Mouse (Mus musculus) intestine, embryonic 16.5 days (tissue): Measurements from ENCODE around the gene Hba-a2. TPM values are rescaled to one million over a fixed set of nuclear protein-coding genes. Genes with fewer than 3 reads are reported as not detected.

Experiments used
- ATAC-seq: fragments of 200-750 bp; cut with Nextera tagmentation; 2 replicates; pipeline ENCODE4 v1.8.0; 2017; ENCODE audit warnings: moderate TSS enrichment, moderate library complexity
- H3K27ac ChIP-seq: fragments of 300-500 bp; sonication (generic); 2 replicates; pipeline ENCODE4 v1.5.1; 2014; ENCODE audit warnings: mild to moderate bottlenecking, low read length
- H3K27me3 ChIP-seq: fragments of 300-500 bp; sonication (generic); replicated peaks from 2 replicates; pipeline ENCODE4 v1.6.1; 2014; ENCODE audit warnings: low read length, control low read depth, mixed read lengths; ENCODE audit not compliant: control insufficient read depth, insufficient read depth
- H3K36me3 ChIP-seq: fragments of 300-500 bp; sonication (generic); 2 replicates; pipeline ENCODE4 v1.6.1; 2014; ENCODE audit warnings: low read length, control low read depth; ENCODE audit not compliant: control insufficient read depth, insufficient read depth
- H3K4me1 ChIP-seq: fragments of 300-500 bp; sonication (generic); 2 replicates; pipeline ENCODE4 v1.6.1; 2014; ENCODE audit warnings: low read length, control low read depth, mixed read lengths; ENCODE audit not compliant: control insufficient read depth, insufficient read depth
- H3K4me2 ChIP-seq: fragments of 300-500 bp; sonication (generic); 2 replicates; pipeline ENCODE4 v1.6.1; 2014; ENCODE audit warnings: low read depth, low read length, control low read depth
- H3K4me3 ChIP-seq: fragments of 300-500 bp; sonication (generic); 2 replicates; pipeline ENCODE4 v1.5.1; 2014; ENCODE audit warnings: mild to moderate bottlenecking, low read length
- H3K9ac ChIP-seq: fragments of 300-500 bp; sonication (generic); 2 replicates; pipeline ENCODE4 v1.6.1; 2014; ENCODE audit warnings: low read depth, low read length
- H3K9me3 ChIP-seq: fragments of 300-500 bp; sonication (generic); 2 replicates; pipeline ENCODE4 v1.6.1; 2016; ENCODE audit warnings: low read length, control low read depth; ENCODE audit not compliant: control insufficient read depth
- WGBS: fragments of 180-500 bp; shearing (Covaris S2); extraction: QIAGEN DNeasy Blood & Tissue Kit; methylation state at CpG from one replicate; pipeline ENCODE4 v1.1.7; 2014; 5-methylcytosine and 5-hydroxymethylcytosine counted together
- polyA plus RNA-seq: library from polyadenylated mRNA; unstranded; fragments of >200 nt; fragmentation: Nextera tagmentation; extraction: Ambion mirVana; gene quantifications from 2 replicates; pipeline ENCODE4 v1.2.1, GENCODE M21; 2015

Hba-a2 gene
- polyA plus RNA-seq, 1 experiment from 2014 or later = 11,055 TPM

GRCm38 (mm10) chr11:32307006-32307405 lies 10.7 kb downstream of the Hba-a2 start:
- no peak overlapping the region for H3K9ac ChIP-seq
- no peak overlapping the region for H3K4me2 ChIP-seq
- H3K36me3 ChIP-seq = no peaks in the 10 kb centered on the region
- H3K9me3 ChIP-seq = no peaks in the 10 kb centered on the region
- H3K27ac ChIP-seq = no peak overlapping the region
- no peak for ATAC-seq
- H3K27me3 ChIP-seq = no peaks in the 10 kb centered on the region
- 86% methylated on average over 1 of the region's 1 CpGs for WGBS
- no peaks in the 10 kb centered on the region for H3K4me1 ChIP-seq
- H3K4me3 ChIP-seq = no peak overlapping the region

GRCm38 (mm10) chr11:32309446-32309845 lies 13.2 kb downstream of the Hba-a2 start:
- Histone ChIP-seq H3K4me2 (no peak overlapping the region), H3K27me3 (no peaks in the 10 kb centered on the region), H3K4me1 (no peaks in the 10 kb centered on the region), H3K36me3 (no peaks in the 10 kb centered on the region), H3K27ac (no peak overlapping the region), H3K9ac (no peak overlapping the region), H3K9me3 (no peaks in the 10 kb centered on the region), H3K4me3 (no peak overlapping the region)
- no peak for ATAC-seq
- 66% methylated on average over 4 of the region's 4 CpGs for WGBS

GRCm38 (mm10) chr11:32309928-32310327 lies 13.6 kb downstream of the Hba-a2 start:
- Histone ChIP-seq H3K4me1 (no peaks in the 10 kb centered on the region), H3K36me3 (no peaks in the 10 kb centered on the region), H3K27ac (no peak overlapping the region), H3K27me3 (no peaks in the 10 kb centered on the region), H3K9me3 (no peaks in the 10 kb centered on the region), H3K4me2 (no peak overlapping the region), H3K4me3 (no peak overlapping the region), H3K9ac (no peak overlapping the region)
- WGBS = 66% methylated on average over 3 of the region's 3 CpGs
- ATAC-seq = no peak

GRCm38 (mm10) chr11:32316009-32316408 lies 19.7 kb downstream of the Hba-a2 start:
- Histone ChIP-seq H3K4me1 (no peaks in the 10 kb centered on the region), H3K36me3 (no peaks in the 10 kb centered on the region), H3K27ac (no peak overlapping the region), H3K9ac (no peak overlapping the region), H3K27me3 (no peaks in the 10 kb centered on the region), H3K9me3 (no peaks in the 10 kb centered on the region), H3K4me3 (no peak overlapping the region), H3K4me2 (no peak overlapping the region)
- ATAC-seq = no peak
- WGBS = 88% methylated on average over 3 of the region's 3 CpGs

GRCm38 (mm10) chr11:32320507-32321195 lies 24.4 kb downstream of the Hba-a2 start:
- Histone ChIP-seq H3K27me3 (no peaks in the 10 kb centered on the region), H3K4me3 (no peak overlapping the region), H3K36me3 (no peaks in the 10 kb centered on the region), H3K27ac (no peak overlapping the region), H3K4me1 (no peaks in the 10 kb centered on the region), H3K4me2 (no peak overlapping the region), H3K9ac (no peak overlapping the region), H3K9me3 (no peaks in the 10 kb centered on the region)
- no peak for ATAC-seq
- WGBS = 66% methylated on average over 11 of the region's 11 CpGs

GRCm38 (mm10) chr11:32321196-32321565 lies 24.9 kb downstream of the Hba-a2 start:
- H3K4me1 ChIP-seq = no peaks in the 10 kb centered on the region

GRCm38 (mm10) chr11:32324609-32325008 lies 28.3 kb downstream of the Hba-a2 start:
- Histone ChIP-seq H3K27ac (no peak overlapping the region), H3K4me1 (no peaks in the 10 kb centered on the region), H3K4me3 (peak overlapping the region; percentile 31), H3K9ac (peak overlapping the region; percentile 50), H3K27me3 (no peaks in the 10 kb centered on the region), H3K9me3 (no peaks in the 10 kb centered on the region), H3K4me2 (peak overlapping the region; percentile 52), H3K36me3 (no peaks in the 10 kb centered on the region)
- ATAC-seq = peak; percentile 86
- WGBS = 8% methylated on average over 15 of the region's 15 CpGs

More at GRCm38 (mm10) chr11:32321196-32321565, 24.9 kb downstream of the Hba-a2 start:
- no peak overlapping the region for H3K27ac ChIP-seq
- H3K4me2 ChIP-seq = no peak overlapping the region
- H3K27me3 ChIP-seq = no peaks in the 10 kb centered on the region
- H3K4me3 ChIP-seq = no peak overlapping the region
- ATAC-seq = peak; percentile 48; the same call in 1 of the 2 replicates
- no peaks in the 10 kb centered on the region for H3K36me3 ChIP-seq
- WGBS = 41% methylated on average over 8 of the region's 8 CpGs
- no peaks in the 10 kb centered on the region for H3K9me3 ChIP-seq
- H3K9ac ChIP-seq = no peak overlapping the region

- no peaks in the 10 kb centered on the region for H3K27me3 ChIP-seq
- peak overlapping the region; percentile 23; the same call in 1 of the 2 replicates for H3K27ac ChIP-seq
These were observed 34.8 kb downstream of the Hba-a2 start for GRCm38 (mm10) chr11:32331075-32331474.

GRCm38 (mm10) chr11:32331861-32332260 lies 35.6 kb downstream of the Hba-a2 start:
- peaks cover 1% of the 10 kb centered on the region; the same call in 1 of the 2 replicates for H3K9me3 ChIP-seq
- H3K36me3 ChIP-seq = no peaks in the 10 kb centered on the region
- no peak for ATAC-seq
- WGBS = 58% methylated on average over 5 of the region's 5 CpGs
- 0 out of 2 replicates have a peak, but pooled peaks cover 2% of the 10 kb centered on the region for H3K4me1 ChIP-seq
- no peak overlapping the region for H3K9ac ChIP-seq
- H3K27me3 ChIP-seq = no peaks in the 10 kb centered on the region
- no peak overlapping the region for H3K4me3 ChIP-seq
- no peak overlapping the region for H3K4me2 ChIP-seq
- no peak overlapping the region for H3K27ac ChIP-seq

More at GRCm38 (mm10) chr11:32331075-32331474, 34.8 kb downstream of the Hba-a2 start:
- WGBS = 41% methylated on average over 6 of the region's 6 CpGs
- H3K36me3 ChIP-seq = no peaks in the 10 kb centered on the region
- H3K9me3 ChIP-seq = no peaks in the 10 kb centered on the region
- no peak; the same call in 1 of the 2 replicates for ATAC-seq
- 0 out of 2 replicates have a peak, but pooled peaks cover 2% of the 10 kb centered on the region for H3K4me1 ChIP-seq
- no peak overlapping the region for H3K9ac ChIP-seq
- H3K4me3 ChIP-seq = no peak overlapping the region
- H3K4me2 ChIP-seq = no peak overlapping the region
